Mouse (Mus musculus) induced T-regulatory cell, adult 2 months (primary cell): Measurements from ENCODE around the gene Rubcn.

Experiments
- DNase-seq: peaks from one replicate; pipeline ENCODE4 v3.0.0-alpha.2; 2012; ENCODE audit warnings: low read depth

Rubcn gene

GRCm38 (mm10) chr16:32870231-32870630 is 7.3 kb downstream of the Rubcn start:
- no peak for DNase-seq

DNA sequence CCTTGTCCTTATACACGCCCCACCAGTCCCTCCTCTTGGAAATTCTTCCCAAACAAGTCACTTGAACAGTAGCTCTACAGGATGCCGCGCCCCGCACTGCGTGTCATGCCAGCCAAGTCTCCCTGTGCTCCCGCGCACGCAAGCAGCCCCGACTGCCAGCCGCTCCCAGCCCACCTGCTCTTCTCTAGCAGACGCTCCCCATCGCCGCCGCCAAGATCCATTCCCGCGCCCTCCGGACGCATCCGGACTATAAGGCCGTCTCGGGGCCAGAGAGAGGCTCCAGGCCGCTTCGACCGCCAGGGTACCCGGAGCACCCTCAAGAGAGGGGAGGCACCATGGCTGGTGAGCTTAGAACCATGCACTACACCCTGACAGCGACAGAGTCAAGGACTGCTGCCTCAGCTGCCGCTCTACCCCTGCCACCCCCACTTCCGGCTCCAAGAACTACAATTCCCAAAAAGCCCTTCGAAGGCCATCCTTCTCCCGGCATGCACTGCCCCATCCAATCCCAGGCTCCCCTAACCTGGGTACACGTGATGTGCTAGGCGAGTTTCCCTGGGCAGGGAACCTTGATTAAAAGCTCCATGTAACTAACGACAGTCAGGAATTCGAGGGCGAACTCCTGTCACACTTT is 9.5 kb downstream of the Rubcn start:
- peak; percentile 93 for DNase-seq

- DNase-seq: no peak
Observed at GRCm38 (mm10) chr16:32866713-32867112, 10.9 kb downstream of the Rubcn start.

DNA sequence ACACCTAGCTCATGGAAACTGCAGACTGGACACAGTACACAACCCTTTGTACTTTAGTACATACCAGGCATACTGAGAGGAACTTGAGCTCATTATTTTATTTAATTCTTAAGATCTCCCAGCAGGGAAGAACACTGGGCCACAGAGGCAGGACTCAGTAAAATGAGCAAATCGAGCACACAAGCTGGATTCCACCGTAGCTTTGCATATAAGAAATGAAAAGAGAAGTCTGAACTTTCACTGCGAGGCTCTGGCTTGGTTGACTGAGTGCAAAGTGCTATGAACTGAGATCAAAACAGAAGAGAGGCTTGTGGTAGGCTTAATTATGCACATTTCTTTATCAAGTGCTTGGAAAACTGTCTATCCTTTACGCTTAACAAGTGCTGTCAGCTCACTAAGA is 12.2 kb downstream of the Rubcn start:
- DNase-seq: no peak

GRCm38 (mm10) chr16:32861813-32862385 is 15.7 kb downstream of the Rubcn start:
- DNase-seq: no peak

GRCm38 (mm10) chr16:32858771-32859636 is 18.6 kb downstream of the Rubcn start:
- no peak for DNase-seq

- DNase-seq: no peak
Observed at GRCm38 (mm10) chr16:32858356-32858755, 19.2 kb downstream of the Rubcn start.

- no peak for DNase-seq
Observed at GRCm38 (mm10) chr16:32856751-32857150, 20.8 kb downstream of the Rubcn start.

DNA sequence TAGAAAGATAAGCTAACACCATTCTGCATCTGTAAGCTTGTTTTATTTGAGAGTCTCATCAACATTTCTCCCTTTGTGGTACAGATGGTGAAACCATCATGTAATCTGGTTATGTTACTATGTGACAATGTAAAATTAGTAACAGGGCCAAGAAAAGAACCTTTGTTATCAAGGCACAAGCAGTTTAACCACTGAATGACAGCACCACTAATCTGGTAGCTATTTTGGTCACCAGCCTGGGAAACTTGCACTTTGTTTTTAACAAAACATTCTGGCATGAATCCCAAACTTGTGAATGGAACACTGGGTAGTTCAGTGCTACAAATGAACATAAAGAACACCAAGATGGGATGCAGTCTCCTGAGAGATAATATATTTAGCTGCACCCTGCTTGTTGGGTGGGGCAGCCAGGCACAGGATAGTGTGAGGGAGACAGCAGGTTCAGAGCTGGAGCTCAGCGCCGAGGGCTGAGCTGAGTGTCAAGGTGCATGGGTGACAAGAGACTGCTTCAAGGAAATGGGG is 23.5 kb downstream of the Rubcn start:
- no peak for DNase-seq

- DNase-seq: no peak
Observed at GRCm38 (mm10) chr16:32853492-32854049, 24.0 kb downstream of the Rubcn start.

DNA sequence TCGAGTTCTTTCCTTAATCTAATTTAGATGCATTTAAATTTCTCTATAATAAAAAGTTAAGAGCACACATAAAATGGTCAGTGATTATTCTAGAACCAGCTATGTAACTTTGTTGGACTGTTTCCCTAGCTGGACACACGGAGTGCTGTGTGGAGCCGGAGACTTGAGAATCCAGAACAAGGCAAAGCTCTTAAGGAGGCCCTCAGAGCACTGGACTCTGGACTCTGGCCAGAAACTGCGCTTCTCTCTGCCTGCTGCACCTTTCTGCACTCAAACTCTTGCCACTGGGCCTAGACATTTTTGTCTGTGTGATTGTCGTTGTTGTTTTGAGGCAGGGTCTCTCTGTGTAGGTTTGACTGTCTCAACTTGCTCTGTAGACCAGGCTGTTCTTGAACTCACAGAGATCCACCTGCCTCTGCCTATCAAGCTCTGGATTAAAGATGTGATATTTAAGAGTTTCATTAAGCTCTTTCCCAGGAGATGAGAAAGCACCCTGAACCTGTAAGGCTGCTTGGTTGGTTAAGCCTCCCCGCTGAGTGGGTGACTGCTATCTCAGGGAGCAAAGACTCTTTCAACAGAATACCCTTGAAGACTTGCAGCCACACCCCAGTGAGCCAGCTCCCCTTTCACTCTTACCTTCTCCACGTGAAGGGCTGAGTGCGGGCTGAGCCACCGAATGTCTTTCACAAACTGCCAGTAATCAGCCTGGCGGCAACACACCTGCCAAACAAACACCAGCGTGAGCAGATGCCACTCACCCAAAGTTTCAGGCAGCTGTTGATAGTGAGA is 28.3 kb downstream of the Rubcn start:
- DNase-seq: no peak

- DNase-seq: no peak
Observed at GRCm38 (mm10) chr16:32847103-32847502, 30.5 kb downstream of the Rubcn start.

- DNase-seq: no peak
Observed at GRCm38 (mm10) chr16:32831501-32831900, 46.1 kb downstream of the Rubcn start.

DNA sequence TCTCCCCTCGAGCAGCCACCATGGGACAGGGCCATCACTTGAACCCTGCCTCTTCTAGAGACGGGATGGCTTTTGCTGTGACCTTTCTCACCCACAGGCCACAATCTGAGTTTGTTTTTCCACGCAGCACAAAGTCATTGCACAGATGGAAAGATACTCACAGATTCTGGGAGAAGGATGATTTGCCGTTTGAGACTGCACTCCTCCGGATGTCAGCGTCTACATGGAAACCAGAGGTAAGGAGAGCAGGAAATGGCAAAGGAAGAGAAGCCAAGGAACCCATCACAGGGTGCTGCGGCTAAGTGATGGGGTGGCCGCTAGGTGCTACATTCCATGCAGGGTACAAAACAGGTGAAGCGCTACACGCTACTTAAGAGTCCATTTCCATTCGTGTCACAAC is 48.5 kb downstream of the Rubcn start:
- DNase-seq: no peak

DNA sequence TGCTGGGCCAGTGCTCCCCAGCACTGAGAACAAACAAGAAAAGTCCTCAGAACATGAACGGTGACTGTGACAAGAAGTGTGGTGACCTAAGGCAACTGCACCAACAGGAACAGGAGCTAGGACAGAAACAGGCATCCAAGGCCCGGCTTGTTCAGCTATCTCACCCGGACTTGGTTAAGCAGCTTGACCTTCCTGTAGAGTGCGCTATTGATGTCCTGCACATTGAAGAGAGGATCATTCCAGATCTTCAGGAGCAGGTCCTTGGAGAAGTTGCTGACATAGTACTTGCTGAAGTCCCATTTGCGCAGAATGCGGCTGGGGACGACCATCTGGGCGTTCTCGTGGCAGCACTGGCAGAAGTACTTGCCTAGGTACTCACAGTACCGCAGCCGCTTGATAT is 51.0 kb downstream of the Rubcn start:
- no peak for DNase-seq

DNA sequence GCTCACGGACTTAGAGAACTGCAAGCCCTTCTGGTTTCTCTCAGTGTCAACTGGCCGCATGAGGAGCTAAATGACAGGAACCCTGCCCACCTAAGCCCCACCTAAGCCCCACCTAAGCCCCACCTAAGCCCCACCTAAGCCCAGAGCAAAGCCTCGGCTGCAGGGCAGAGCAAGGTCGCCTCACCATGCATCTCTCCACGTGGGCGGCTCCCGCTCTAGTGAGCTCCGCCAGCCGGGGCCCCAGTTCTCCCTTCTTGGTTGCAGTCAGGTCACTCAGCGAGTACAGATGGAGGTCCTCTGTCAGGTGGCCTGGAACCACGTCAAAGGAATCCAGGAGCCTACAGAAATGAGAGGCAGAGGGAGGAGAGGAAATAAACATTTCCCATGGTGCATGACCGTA is 52.2 kb downstream of the Rubcn start:
- no peak for DNase-seq

GRCm38 (mm10) chr16:32824061-32824460 is 53.5 kb downstream of the Rubcn start:
- no peak for DNase-seq

DNA sequence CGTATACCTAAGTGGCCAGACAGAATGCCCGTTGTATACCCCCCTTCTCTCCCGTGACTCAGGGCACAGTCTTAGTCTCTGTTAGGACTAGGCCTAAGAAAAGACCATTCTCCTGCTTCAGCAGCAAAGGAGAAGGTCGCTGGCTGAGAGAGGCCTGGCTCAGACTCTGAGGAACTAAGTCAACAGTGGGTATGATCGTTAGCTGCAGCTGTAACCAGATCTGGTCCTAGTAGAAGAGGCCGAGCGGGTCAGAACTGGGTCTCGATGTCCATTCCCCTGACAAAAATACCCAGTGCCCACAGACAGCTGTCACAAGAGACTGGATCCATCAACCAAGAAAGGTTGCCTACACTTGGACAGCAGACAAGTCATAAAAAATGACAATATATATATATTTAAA is 54.1 kb downstream of the Rubcn start:
- DNase-seq: no peak

DNA sequence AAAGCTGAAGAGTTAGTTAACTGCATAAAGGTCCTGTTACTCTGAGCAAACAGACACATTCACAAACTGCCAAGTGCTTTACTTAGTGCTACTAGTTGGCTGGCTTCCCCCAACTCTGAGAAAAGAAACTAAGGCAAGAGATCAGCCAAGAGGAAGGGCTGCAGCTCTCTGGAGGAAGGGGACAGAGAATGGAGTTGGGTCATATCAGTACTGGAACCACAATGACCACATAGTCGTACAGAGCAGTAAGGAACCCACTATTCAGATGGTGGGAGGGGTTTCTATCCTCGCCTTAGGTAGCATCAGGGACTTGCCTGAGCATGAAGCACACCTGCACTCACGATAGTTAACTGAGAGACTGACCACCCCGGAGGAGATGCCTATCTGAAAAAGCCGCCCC is 54.7 kb downstream of the Rubcn start:
- DNase-seq: no peak

DNA sequence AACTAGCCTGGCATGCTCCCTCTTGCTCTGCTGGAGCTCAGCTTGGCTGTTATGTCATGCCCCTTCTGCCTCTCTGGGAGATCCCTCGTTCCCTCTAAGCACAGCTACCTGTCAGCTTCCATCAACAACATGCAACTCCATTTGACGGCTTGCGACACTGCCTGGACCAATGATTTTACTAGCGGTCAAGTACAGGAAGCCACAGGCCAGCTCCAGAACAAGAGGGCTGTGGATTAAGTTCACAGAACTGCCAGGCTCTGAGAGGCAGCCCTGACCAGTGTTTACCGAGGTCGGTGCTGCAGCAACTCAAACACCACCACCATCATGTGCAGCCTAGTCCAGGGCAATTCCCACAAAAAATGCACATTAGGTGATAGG is 55.1 kb downstream of the Rubcn start:
- no peak for DNase-seq

GRCm38 (mm10) chr16:32821772-32822449 is 55.7 kb downstream of the Rubcn start:
- DNase-seq: no peak
